Mouse (Mus musculus): ENCODE measurements at regions not wholly inside any gene's neighbourhood (a gene's known extent, or its start where the extent isn't known, plus 50 kb on each side); places are given as distances from the start of the nearest gene placed in this dataset.
A peak's percentile ranks its signal among the peaks of the same experiment; 100 is the strongest.

DNA sequence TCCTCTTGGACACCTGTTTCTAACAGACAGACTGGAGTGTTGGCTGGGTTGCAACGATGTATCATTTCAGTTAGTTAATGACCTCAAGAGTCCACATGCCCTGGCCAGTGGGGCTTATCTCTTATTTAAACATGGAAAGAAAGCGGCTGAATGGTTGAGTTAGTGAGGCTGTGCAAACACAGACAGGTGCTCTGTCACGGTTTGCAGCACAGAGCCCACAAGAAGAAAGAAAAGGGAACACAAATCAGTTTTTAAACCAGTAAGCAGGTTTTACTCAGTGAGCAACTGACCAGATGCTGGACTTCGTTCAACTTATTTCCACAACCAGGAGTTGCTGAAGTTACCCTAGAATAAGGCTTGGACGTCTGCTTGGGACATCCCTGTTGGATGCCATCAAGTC is 86.3 kb downstream of the Qrsl1 start:
- DNase-seq: peak; percentile 47 to 53

DNA sequence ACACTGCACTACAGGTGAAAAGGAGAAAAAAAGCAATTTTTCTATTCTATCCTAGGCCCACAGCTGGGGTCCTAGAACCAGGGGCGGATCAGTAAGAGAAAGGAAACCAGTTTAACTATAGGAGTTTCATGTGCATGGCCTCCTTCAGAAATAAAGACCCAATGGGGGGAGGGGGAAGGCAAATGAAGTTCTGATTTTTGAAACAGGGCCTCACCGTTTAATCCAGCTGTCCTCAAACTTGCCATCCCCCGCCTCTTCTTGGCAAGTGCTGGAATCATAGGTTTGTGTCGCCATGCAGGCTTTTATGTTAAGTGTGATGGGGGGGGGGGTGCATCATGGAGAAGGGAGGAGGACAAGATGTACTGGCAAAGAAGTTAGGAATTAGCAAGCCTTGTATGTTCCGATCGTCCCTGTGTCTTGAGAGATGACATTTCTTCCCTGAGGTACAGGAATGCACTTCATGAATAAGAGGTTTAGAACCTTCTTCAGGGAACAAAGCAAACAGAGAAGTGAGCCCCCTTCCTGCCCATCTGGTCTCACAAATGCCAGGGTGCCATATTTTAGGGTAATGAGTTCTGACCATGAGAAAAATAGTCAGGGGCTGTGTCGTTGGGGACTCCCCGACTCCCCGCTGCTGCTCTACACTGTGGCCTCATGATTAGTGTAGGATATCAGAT is 83.9 kb downstream of the Qrsl1 start:
- no peak for DNase-seq

DNA sequence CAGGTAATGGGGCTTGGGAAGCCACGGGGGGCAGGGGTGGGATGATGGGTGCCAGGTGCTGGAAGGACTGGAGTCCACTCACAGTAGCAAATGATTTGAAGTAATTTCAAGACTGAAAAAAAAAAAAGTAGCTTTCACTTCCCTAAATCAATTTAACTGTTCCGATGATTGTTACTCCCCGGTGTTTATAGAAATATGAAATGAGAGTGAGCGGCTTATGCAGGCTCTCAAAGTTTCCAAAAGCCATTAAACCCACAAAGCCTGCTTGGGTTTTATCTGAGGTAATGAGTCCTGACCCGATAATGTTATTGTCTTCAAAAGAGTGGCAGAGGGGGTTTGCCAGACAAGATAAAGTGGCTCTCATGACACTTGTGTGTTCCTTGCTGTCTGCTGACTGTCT is 82.9 kb downstream of the Qrsl1 start:
- DNase-seq: peak; percentile 50 to 52

DNA sequence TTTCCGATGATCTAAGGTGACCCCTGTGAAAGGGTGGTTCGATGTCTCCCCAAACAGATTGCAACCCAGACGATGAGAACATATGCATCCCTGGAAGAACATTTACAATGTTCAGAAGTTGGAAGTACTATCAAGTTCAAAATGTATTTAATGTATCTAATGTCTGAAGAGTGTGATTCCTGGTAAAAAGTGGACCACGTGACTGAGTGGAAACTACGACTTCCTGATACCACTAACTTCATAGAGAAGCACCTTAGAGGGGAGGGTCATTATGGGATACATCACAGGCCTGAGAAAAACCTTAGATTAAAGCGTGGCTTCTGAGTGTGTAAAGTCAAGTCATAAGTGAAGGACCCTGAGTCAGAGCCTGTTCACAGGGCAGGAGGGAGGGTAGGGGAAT is 82.1 kb downstream of the Qrsl1 start:
- no peak for DNase-seq

DNA sequence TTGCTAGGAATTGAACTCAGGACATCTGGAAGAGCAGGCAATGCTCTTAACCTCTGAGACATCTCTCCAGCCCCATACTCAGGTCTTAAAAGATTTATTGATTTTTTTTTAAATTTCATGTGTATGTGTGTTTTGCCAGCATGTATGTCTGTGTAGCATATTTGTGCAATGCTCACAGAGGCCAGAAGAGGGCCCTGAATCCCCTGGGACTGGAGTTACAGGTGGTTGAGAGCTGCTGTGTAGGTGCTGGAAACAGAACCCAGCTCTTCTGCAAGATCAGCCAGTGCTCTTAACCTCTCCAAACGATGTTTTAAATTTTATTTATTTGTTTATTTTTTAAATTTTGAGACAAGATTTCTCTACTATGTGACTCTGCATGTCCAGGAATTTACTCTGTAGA is 78.9 kb downstream of the Qrsl1 start:
- peak; percentile 38 to 43 for DNase-seq

DNA sequence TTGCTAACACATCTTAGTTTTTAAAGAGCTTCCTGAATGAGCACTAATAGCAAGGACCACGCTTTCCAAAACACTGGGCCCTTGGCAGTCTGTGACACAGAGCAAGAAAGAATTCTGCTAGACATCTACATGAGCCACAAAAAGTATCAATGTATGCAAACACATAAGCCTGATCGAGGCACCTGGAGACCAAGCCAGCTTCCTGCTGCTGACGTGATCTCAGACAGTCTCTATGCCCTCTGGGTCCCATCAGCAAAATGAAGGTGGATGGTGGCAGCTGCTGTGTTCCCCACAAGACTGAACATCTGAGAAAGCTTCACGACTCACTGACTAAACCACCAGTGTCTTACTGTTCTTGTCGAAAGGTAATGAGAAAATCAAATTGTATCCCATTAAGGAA is 77.5 kb downstream of the Qrsl1 start:
- peak; percentile 58 to 61 for DNase-seq

Data from B cell, adult 2 months (primary cell).